Mouse (Mus musculus): Measurements from ENCODE around the gene Fhdc1. TPM values are rescaled to one million over a fixed set of nuclear protein-coding genes. Genes with fewer than 3 reads are reported as not detected.

Fhdc1 gene
- polyA plus RNA-seq, 1 experiment from 2014 or later = 59.2 TPM

DNA sequence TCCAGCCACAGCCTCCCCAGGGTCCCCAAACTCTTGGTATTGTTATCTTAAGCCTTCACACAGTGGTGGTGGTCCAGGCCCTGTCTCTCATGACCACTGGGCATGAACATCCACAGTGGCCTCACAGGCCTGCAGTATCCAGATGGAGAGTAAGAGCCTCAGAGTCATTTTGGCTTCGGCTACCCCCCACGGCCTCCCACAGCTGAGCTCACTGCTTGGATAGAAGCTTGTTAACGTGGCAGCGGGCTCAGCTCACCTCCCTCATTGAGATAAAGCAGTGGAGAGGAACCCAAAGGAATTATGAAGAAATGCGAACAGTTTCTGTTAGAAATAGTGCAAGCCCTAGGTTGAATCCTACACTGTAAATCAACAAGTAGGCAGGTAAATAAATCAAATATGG is 32.4 kb downstream of the Fhdc1 start:
- no peak overlapping the region for H3K27ac ChIP-seq (ENCODE audit: low read length)
- H3K27me3 ChIP-seq (ENCODE audit: control insufficient read depth, insufficient read depth, low read depth, low read length) = no peaks in the 10 kb centered on the region
- no peak overlapping the region for H3K9ac ChIP-seq (ENCODE audit: low read depth, low read length)
- H3K36me3 ChIP-seq (ENCODE audit: control insufficient read depth, insufficient read depth) = peaks cover 89% of the 10 kb centered on the region
- H3K4me1 ChIP-seq (ENCODE audit: control insufficient read depth, low read depth, low read length) = no peaks in the 10 kb centered on the region
- no peak overlapping the region for H3K4me3 ChIP-seq (ENCODE audit: low read depth, low read length)
- no peak overlapping the region for H3K4me2 ChIP-seq (ENCODE audit: low read depth, low read length)
- H3K9me3 ChIP-seq (replicated peaks; ENCODE audit: control insufficient read depth, low read length) = no peaks in the 10 kb centered on the region
- ATAC-seq (ENCODE audit: low read depth) = no peak
- 86% methylated on average over 5 of the region's 5 CpGs for WGBS (ENCODE audit: insufficient replicate concordance)

- H3K9me3 ChIP-seq (replicated peaks; ENCODE audit: control insufficient read depth, low read length) = no peaks in the 10 kb centered on the region
- no peak for ATAC-seq (ENCODE audit: low read depth)
- no peaks in the 10 kb centered on the region for H3K4me1 ChIP-seq (ENCODE audit: control insufficient read depth, low read depth, low read length)
- H3K4me2 ChIP-seq (ENCODE audit: low read depth, low read length) = no peak overlapping the region
- no peak overlapping the region for H3K9ac ChIP-seq (ENCODE audit: low read depth, low read length)
- H3K4me3 ChIP-seq (ENCODE audit: low read depth, low read length) = no peak overlapping the region
- peaks cover 79% of the 10 kb centered on the region for H3K36me3 ChIP-seq (ENCODE audit: control insufficient read depth, insufficient read depth)
- H3K27me3 ChIP-seq (ENCODE audit: control insufficient read depth, insufficient read depth, low read depth, low read length) = no peaks in the 10 kb centered on the region
- 57% methylated on average over 9 of the region's 9 CpGs for WGBS (ENCODE audit: insufficient replicate concordance)
- H3K27ac ChIP-seq (ENCODE audit: low read length) = no peak overlapping the region
Measured at GRCm38 (mm10) chr3:84445838-84446237, 34.4 kb downstream of the Fhdc1 start.

- ATAC-seq (ENCODE audit: low read depth) = no peak
- Histone ChIP-seq H3K4me2 (ENCODE audit: low read depth, low read length) (no peak overlapping the region), H3K27ac (ENCODE audit: low read length) (no peak overlapping the region), H3K36me3 (ENCODE audit: control insufficient read depth, insufficient read depth) (peaks cover 52% of the 10 kb centered on the region), H3K9ac (ENCODE audit: low read depth, low read length) (no peak overlapping the region), H3K27me3 (ENCODE audit: control insufficient read depth, insufficient read depth, low read depth, low read length) (no peaks in the 10 kb centered on the region), H3K4me3 (ENCODE audit: low read depth, low read length) (no peak overlapping the region), H3K4me1 (ENCODE audit: control insufficient read depth, low read depth, low read length) (no peaks in the 10 kb centered on the region), H3K9me3 (replicated peaks; ENCODE audit: control insufficient read depth, low read length) (no peaks in the 10 kb centered on the region)
- WGBS (ENCODE audit: insufficient replicate concordance) = 79% methylated on average over 4 of the region's 4 CpGs
Measured at GRCm38 (mm10) chr3:84442890-84443289, 37.3 kb downstream of the Fhdc1 start.

- H3K27ac ChIP-seq (ENCODE audit: low read length) = no peak overlapping the region
- peaks cover 5% of the 10 kb centered on the region; the same call in 1 of the 2 replicates for H3K4me1 ChIP-seq (ENCODE audit: control insufficient read depth, low read depth, low read length)
- H3K9me3 ChIP-seq (replicated peaks; ENCODE audit: control insufficient read depth, low read length) = no peaks in the 10 kb centered on the region
- ATAC-seq (ENCODE audit: low read depth) = no peak
- WGBS (ENCODE audit: insufficient replicate concordance) = 70% methylated on average over 7 of the region's 7 CpGs
- H3K36me3 ChIP-seq (ENCODE audit: control insufficient read depth, insufficient read depth) = peaks cover 21% of the 10 kb centered on the region
- no peak overlapping the region for H3K4me3 ChIP-seq (ENCODE audit: low read depth, low read length)
- H3K4me2 ChIP-seq (ENCODE audit: low read depth, low read length) = no peak overlapping the region
- H3K9ac ChIP-seq (ENCODE audit: low read depth, low read length) = no peak overlapping the region
- peaks cover 6% of the 10 kb centered on the region for H3K27me3 ChIP-seq (ENCODE audit: control insufficient read depth, insufficient read depth, low read depth, low read length)
Measured at GRCm38 (mm10) chr3:84439431-84440210, 40.6 kb downstream of the Fhdc1 start.

GRCm38 (mm10) chr3:84438840-84439239 is 41.4 kb downstream of the Fhdc1 start:
- no peak overlapping the region for H3K27ac ChIP-seq (ENCODE audit: low read length)
- 77% methylated on average over 7 of the region's 7 CpGs for WGBS (ENCODE audit: insufficient replicate concordance)
- peaks cover 6% of the 10 kb centered on the region for H3K27me3 ChIP-seq (ENCODE audit: control insufficient read depth, insufficient read depth, low read depth, low read length)
- H3K4me3 ChIP-seq (ENCODE audit: low read depth, low read length) = no peak overlapping the region
- H3K9ac ChIP-seq (ENCODE audit: low read depth, low read length) = no peak overlapping the region
- no peaks in the 10 kb centered on the region for H3K9me3 ChIP-seq (replicated peaks; ENCODE audit: control insufficient read depth, low read length)
- no peak for ATAC-seq (ENCODE audit: low read depth)
- H3K4me1 ChIP-seq (ENCODE audit: control insufficient read depth, low read depth, low read length) = peaks cover 5% of the 10 kb centered on the region; the same call in 1 of the 2 replicates
- H3K36me3 ChIP-seq (ENCODE audit: control insufficient read depth, insufficient read depth) = peaks cover 14% of the 10 kb centered on the region
- H3K4me2 ChIP-seq (ENCODE audit: low read depth, low read length) = no peak overlapping the region

GRCm38 (mm10) chr3:84438118-84438517 is 42.1 kb downstream of the Fhdc1 start:
- peaks cover 8% of the 10 kb centered on the region for H3K36me3 ChIP-seq (ENCODE audit: control insufficient read depth, insufficient read depth)
- H3K9me3 ChIP-seq (replicated peaks; ENCODE audit: control insufficient read depth, low read length) = no peaks in the 10 kb centered on the region
- H3K4me1 ChIP-seq (ENCODE audit: control insufficient read depth, low read depth, low read length) = peaks cover 5% of the 10 kb centered on the region; the same call in 1 of the 2 replicates
- H3K4me2 ChIP-seq (ENCODE audit: low read depth, low read length) = no peak overlapping the region
- no peak overlapping the region for H3K4me3 ChIP-seq (ENCODE audit: low read depth, low read length)
- no peak for ATAC-seq (ENCODE audit: low read depth)
- H3K9ac ChIP-seq (ENCODE audit: low read depth, low read length) = no peak overlapping the region
- H3K27ac ChIP-seq (ENCODE audit: low read length) = no peak overlapping the region
- 73% methylated on average over 11 of the region's 11 CpGs for WGBS (ENCODE audit: insufficient replicate concordance)
- H3K27me3 ChIP-seq (ENCODE audit: control insufficient read depth, insufficient read depth, low read depth, low read length) = peaks cover 6% of the 10 kb centered on the region

DNA sequence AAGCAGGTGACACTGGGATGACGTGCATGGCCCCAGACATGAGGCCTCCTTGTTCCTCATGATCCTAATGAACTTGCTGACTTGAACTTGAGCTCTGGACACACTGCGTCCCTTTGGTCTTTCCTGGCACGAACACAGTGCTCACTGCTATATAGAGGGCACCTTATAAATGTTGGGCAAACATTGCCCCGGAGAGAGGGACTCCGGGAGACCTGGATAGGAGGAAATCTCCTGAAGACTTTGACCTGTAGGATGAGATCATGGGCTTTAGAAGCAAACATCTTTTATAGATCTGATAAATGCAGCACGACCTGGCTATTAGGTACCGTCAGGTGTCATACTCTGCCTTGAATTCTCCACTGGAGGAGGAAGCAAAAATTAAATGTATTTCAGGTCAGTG is 43.3 kb downstream of the Fhdc1 start:
- Histone ChIP-seq H3K9me3 (replicated peaks; ENCODE audit: control insufficient read depth, low read length) (no peaks in the 10 kb centered on the region), H3K9ac (ENCODE audit: low read depth, low read length) (no peak overlapping the region), H3K4me3 (ENCODE audit: low read depth, low read length) (no peak overlapping the region), H3K27me3 (ENCODE audit: control insufficient read depth, insufficient read depth, low read depth, low read length) (peaks cover 6% of the 10 kb centered on the region), H3K4me2 (ENCODE audit: low read depth, low read length) (no peak overlapping the region), H3K27ac (ENCODE audit: low read length) (no peak overlapping the region), H3K4me1 (ENCODE audit: control insufficient read depth, low read depth, low read length) (peaks cover 5% of the 10 kb centered on the region; the same call in 1 of the 2 replicates), H3K36me3 (ENCODE audit: control insufficient read depth, insufficient read depth) (no peaks in the 10 kb centered on the region; the same call in 1 of the 2 replicates)
- ATAC-seq (ENCODE audit: low read depth) = no peak
- 73% methylated on average over 7 of the region's 7 CpGs for WGBS (ENCODE audit: insufficient replicate concordance)

- no peaks in the 10 kb centered on the region for H3K9me3 ChIP-seq (replicated peaks; ENCODE audit: control insufficient read depth, low read length)
- no peak overlapping the region for H3K4me3 ChIP-seq (ENCODE audit: low read depth, low read length)
- H3K4me1 ChIP-seq (ENCODE audit: control insufficient read depth, low read depth, low read length) = peaks cover 5% of the 10 kb centered on the region; the same call in 1 of the 2 replicates
- H3K36me3 ChIP-seq (ENCODE audit: control insufficient read depth, insufficient read depth) = no peaks in the 10 kb centered on the region
- WGBS (ENCODE audit: insufficient replicate concordance) = 49% methylated on average over 11 of the region's 11 CpGs
- no peak overlapping the region for H3K9ac ChIP-seq (ENCODE audit: low read depth, low read length)
- H3K27ac ChIP-seq (ENCODE audit: low read length) = no peak overlapping the region
- ATAC-seq (ENCODE audit: low read depth) = no peak
- no peak overlapping the region for H3K4me2 ChIP-seq (ENCODE audit: low read depth, low read length)
- peaks cover 6% of the 10 kb centered on the region for H3K27me3 ChIP-seq (ENCODE audit: control insufficient read depth, insufficient read depth, low read depth, low read length)
Measured at GRCm38 (mm10) chr3:84435288-84436043, 44.8 kb downstream of the Fhdc1 start.
